Mouse (Mus musculus): ENCODE results near the gene Tmem97.
"Not testable (repeated sequence)": the region's sequence is repeated elsewhere in the genome, so short reads cannot be mapped to it uniquely, and the experiment has no call there.

Gene Tmem97

GRCm38 (mm10) chr11:78549491-78549987 is 1.0 kb downstream of the Tmem97 start:
- no peak for DNase-seq (ENCODE audit: low spot score)

- DNase-seq (ENCODE audit: low spot score), result no peak
Observed at GRCm38 (mm10) chr11:78547718-78548460, 2.7 kb downstream of the Tmem97 start.

GRCm38 (mm10) chr11:78545181-78545580 is 5.4 kb downstream of the Tmem97 start:
- no peak for DNase-seq (ENCODE audit: low spot score)

- DNase-seq (ENCODE audit: low spot score), result no peak
Observed at GRCm38 (mm10) chr11:78544449-78545111, 6.0 kb downstream of the Tmem97 start.

- no peak for DNase-seq (ENCODE audit: low spot score)
Observed at GRCm38 (mm10) chr11:78540358-78540757, 10.2 kb downstream of the Tmem97 start.

GRCm38 (mm10) chr11:78536690-78537084 is 13.9 kb downstream of the Tmem97 start:
- DNase-seq (ENCODE audit: low spot score), result no peak

GRCm38 (mm10) chr11:78536080-78536689 is 14.4 kb downstream of the Tmem97 start, which contains the start of the genes Tnfaip1 and Ift20:
Gene Tnfaip1 (minus strand): TSS chr11:78536332.
Gene Ift20 (plus strand): TSS chr11:78536361.
- DNase-seq (ENCODE audit: low spot score), result peak; percentile 80

GRCm38 (mm10) chr11:78535376-78536079 is 15.0 kb downstream of the Tmem97 start:
- no peak for DNase-seq (ENCODE audit: low spot score)

GRCm38 (mm10) chr11:78534516-78534915 is 16.1 kb downstream of the Tmem97 start:
- DNase-seq (ENCODE audit: low spot score), result no peak

GRCm38 (mm10) chr11:78531515-78531914 is 19.1 kb downstream of the Tmem97 start:
- DNase-seq (ENCODE audit: low spot score), result not testable (repeated sequence)

GRCm38 (mm10) chr11:78531046-78531445 is 19.5 kb downstream of the Tmem97 start:
- no peak for DNase-seq (ENCODE audit: low spot score)

- DNase-seq (ENCODE audit: low spot score), result no peak
Observed at GRCm38 (mm10) chr11:78530001-78530400, 20.6 kb downstream of the Tmem97 start.

GRCm38 (mm10) chr11:78528714-78529113 is 21.9 kb downstream of the Tmem97 start:
- DNase-seq (ENCODE audit: low spot score), result no peak

- no peak for DNase-seq (ENCODE audit: low spot score)
Observed at GRCm38 (mm10) chr11:78524838-78525237, 25.7 kb downstream of the Tmem97 start.

- DNase-seq (ENCODE audit: low spot score), result no peak
Observed at GRCm38 (mm10) chr11:78523241-78523955, 27.2 kb downstream of the Tmem97 start.

GRCm38 (mm10) chr11:78522481-78522997 is 28.0 kb downstream of the Tmem97 start:
- DNase-seq (ENCODE audit: low spot score), result no peak

- DNase-seq (ENCODE audit: low spot score), result no peak
Observed at GRCm38 (mm10) chr11:78521880-78522279, 28.7 kb downstream of the Tmem97 start.

GRCm38 (mm10) chr11:78518931-78519330 is 31.6 kb downstream of the Tmem97 start:
- no peak for DNase-seq (ENCODE audit: low spot score)

- DNase-seq (ENCODE audit: low spot score), result no peak
Observed at GRCm38 (mm10) chr11:78515549-78516325, 34.8 kb downstream of the Tmem97 start.

GRCm38 (mm10) chr11:78513106-78513790 is 37.3 kb downstream of the Tmem97 start:
- no peak for DNase-seq (ENCODE audit: low spot score)

Data from ovary, postnatal 10 days (tissue).